Mouse (Mus musculus) heart, embryonic 14.5 days (tissue): ENCODE data around the gene Macrod2. TPM values are rescaled to one million over a fixed set of nuclear protein-coding genes. Genes with fewer than 3 reads are reported as not detected.

ENCODE experiments used
- ATAC-seq: fragments of 200-750 bp; cut with Nextera tagmentation; 2 replicates; pipeline ENCODE4 v1.8.0; 2017; ENCODE audit warnings: low read depth, moderate TSS enrichment; ENCODE audit not compliant: insufficient number of reproducible peaks, insufficient read depth, low FRiP score
- H3K27ac ChIP-seq, 2 experiments: fragments of 200-500 bp in 1 of 2; fragments of 300-500 bp in 1 of 2; sonication (generic) in 1 of 2; replicated peaks in 1 of 2; 2 replicates each; pipeline ENCODE4 v1.5.1; 2012 to 2014; ENCODE audit warnings: low read depth in 2 of 2, low read length in 2 of 2, control low read depth in 1 of 2, mild to moderate bottlenecking in 1 of 2, mixed read lengths in 1 of 2; ENCODE audit not compliant: control insufficient read depth in 1 of 2, insufficient read depth in 1 of 2
- H3K27me3 ChIP-seq: fragments of 300-500 bp; sonication (generic); 2 replicates; pipeline ENCODE4 v1.6.1; 2014; ENCODE audit warnings: mild to moderate bottlenecking, low read length, control low read depth; ENCODE audit not compliant: control insufficient read depth, insufficient read depth
- H3K36me3 ChIP-seq: fragments of 300-500 bp; sonication (generic); 2 replicates; pipeline ENCODE4 v1.6.1; 2014; ENCODE audit warnings: mild to moderate bottlenecking, control low read depth, low read length, mixed read lengths; ENCODE audit not compliant: control insufficient read depth, insufficient read depth
- H3K4me1 ChIP-seq, 2 experiments: fragments of 200-500 bp in 1 of 2; fragments of 300-500 bp in 1 of 2; sonication (generic) in 1 of 2; 2 replicates each; pipeline ENCODE4 v1.6.1; 2012 to 2014; ENCODE audit warnings: low read length in 2 of 2, control low read depth in 1 of 2, mixed read lengths in 1 of 2; ENCODE audit not compliant: control insufficient read depth in 2 of 2, insufficient read depth in 2 of 2
- H3K4me2 ChIP-seq: fragments of 300-500 bp; sonication (generic); 2 replicates; pipeline ENCODE4 v1.6.1; 2014; ENCODE audit warnings: mild to moderate bottlenecking, low read length
- H3K4me3 ChIP-seq, 2 experiments: fragments of 200-500 bp in 1 of 2; fragments of 300-500 bp in 1 of 2; sonication (generic) in 1 of 2; 2 replicates each; pipeline ENCODE4 v1.5.1; 2012 to 2014; ENCODE audit warnings: low read length in 2 of 2, mild to moderate bottlenecking in 2 of 2, control low read depth in 1 of 2, low read depth in 1 of 2, moderate library complexity in 1 of 2; ENCODE audit not compliant: control insufficient read depth in 1 of 2, insufficient read depth in 1 of 2
- H3K9ac ChIP-seq: fragments of 300-500 bp; sonication (generic); 2 replicates; pipeline ENCODE4 v1.6.1; 2014; ENCODE audit warnings: mild to moderate bottlenecking, low read length
- H3K9me3 ChIP-seq: fragments of 300-500 bp; sonication (generic); 2 replicates; pipeline ENCODE4 v1.6.1; 2016; ENCODE audit warnings: low read length, control low read depth; ENCODE audit not compliant: control insufficient read depth
- WGBS: fragments of 180-500 bp; shearing (Covaris S2); extraction: QIAGEN DNeasy Blood & Tissue Kit; methylation state at CpG from one replicate; pipeline ENCODE4 v1.1.7; 2014; 5-methylcytosine and 5-hydroxymethylcytosine counted together
- polyA plus RNA-seq: library from polyadenylated mRNA; unstranded; fragments of >200 nt; fragmentation: Nextera tagmentation; extraction: Ambion mirVana; gene quantifications from 2 replicates; pipeline ENCODE4 v1.2.1, GENCODE M21; 2014

Gene Macrod2
- polyA plus RNA-seq, 1 experiment from 2014 or later: 21.3 TPM

DNA sequence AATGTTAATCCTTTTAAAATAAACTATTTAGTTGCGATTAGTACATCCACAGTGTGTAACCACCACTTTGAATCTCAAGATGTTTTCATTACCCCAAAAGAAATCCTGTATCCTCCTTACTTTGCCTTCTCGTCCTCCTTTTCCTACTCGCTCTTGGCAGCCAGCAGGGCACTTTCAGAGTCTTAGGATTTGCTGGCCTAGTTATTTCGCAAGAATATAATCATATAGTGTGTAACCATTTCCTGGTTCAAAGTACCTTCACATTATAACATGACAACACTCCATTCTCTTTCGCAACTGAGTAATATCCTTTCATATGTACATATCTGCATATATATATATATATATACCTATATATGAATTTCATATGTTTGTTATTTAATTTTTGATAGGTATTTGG is 298.7 kb downstream of the Macrod2 start:
- Histone ChIP-seq H3K4me2 (no peak overlapping the region), H3K27me3 (no peaks in the 10 kb centered on the region), H3K9ac (no peak overlapping the region), H3K4me3 (no peak overlapping the region), H3K4me1 (peaks cover 0 to 2% of the 10 kb centered on the region in 2 experiments; a peak in 1 of 4 replicates), H3K9me3 (no peaks in the 10 kb centered on the region), H3K27ac (no peak overlapping the region), H3K36me3 (no peaks in the 10 kb centered on the region)
- no peak for ATAC-seq
- 91% methylated on average over 5 of the region's 5 CpGs for WGBS

GRCm38 (mm10) chr2:140698585-140698984 is 303.5 kb downstream of the Macrod2 start:
- whole genome bisulfite sequencing: 59% methylated on average over 3 of the region's 3 CpGs
- Histone ChIP-seq H3K27ac (no peak overlapping the region), H3K4me3 (no peak overlapping the region), H3K36me3 (no peaks in the 10 kb centered on the region), H3K9ac (no peak overlapping the region), H3K4me1 (peaks cover 0 to 6% of the 10 kb centered on the region in 2 experiments; a peak in 3 of 4 replicates), H3K9me3 (no peaks in the 10 kb centered on the region), H3K4me2 (no peak overlapping the region), H3K27me3 (no peaks in the 10 kb centered on the region)
- ATAC-seq: no peak

- Histone ChIP-seq H3K9me3 (no peaks in the 10 kb centered on the region), H3K9ac (no peak overlapping the region), H3K4me3 (no peak overlapping the region), H3K4me2 (no peak overlapping the region), H3K4me1 (peaks cover 0 to 4% of the 10 kb centered on the region in 2 experiments; a peak in 3 of 4 replicates), H3K27me3 (no peaks in the 10 kb centered on the region), H3K27ac (no peak overlapping the region), H3K36me3 (no peaks in the 10 kb centered on the region)
- WGBS: 62% methylated on average over 4 of the region's 4 CpGs
- ATAC-seq: no peak
Measured at GRCm38 (mm10) chr2:140703377-140703776, 308.3 kb downstream of the Macrod2 start.

DNA sequence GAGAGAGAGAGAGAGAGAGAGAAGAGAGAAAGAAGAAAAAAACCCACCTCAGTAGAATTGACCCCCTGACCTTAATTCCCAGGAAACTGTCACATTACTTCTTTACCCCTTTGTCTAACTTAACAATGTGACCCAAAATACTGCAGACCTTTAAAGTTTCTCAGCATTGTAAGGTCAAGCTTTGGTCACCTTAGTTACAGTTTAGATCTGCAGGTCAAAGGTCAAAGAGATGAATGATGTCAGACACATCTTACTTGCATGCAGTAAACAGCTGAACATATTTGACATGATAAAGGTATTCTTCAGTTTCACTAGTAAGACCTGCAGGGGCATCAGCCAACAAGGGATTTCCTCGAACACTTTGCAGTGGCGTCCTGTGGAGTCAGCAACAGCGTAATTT is 309.0 kb downstream of the Macrod2 start:
- no peak for ATAC-seq
- no peaks in the 10 kb centered on the region for H3K27me3 ChIP-seq
- H3K9ac ChIP-seq: no peak overlapping the region
- H3K36me3 ChIP-seq: no peaks in the 10 kb centered on the region
- no peaks in the 10 kb centered on the region for H3K9me3 ChIP-seq
- no peak overlapping the region for H3K27ac ChIP-seq
- no peak overlapping the region for H3K4me3 ChIP-seq
- no peak overlapping the region for H3K4me2 ChIP-seq
- 35% methylated on average over 3 of the region's 3 CpGs for WGBS
- peaks cover 0 to 4% of the 10 kb centered on the region in 2 experiments; a peak in 3 of 4 replicates for H3K4me1 ChIP-seq

- Histone ChIP-seq H3K4me1 (peaks cover 0 to 4% of the 10 kb centered on the region in 2 experiments; a peak in 3 of 4 replicates), H3K36me3 (no peaks in the 10 kb centered on the region), H3K27me3 (no peaks in the 10 kb centered on the region), H3K9ac (no peak overlapping the region), H3K9me3 (no peaks in the 10 kb centered on the region), H3K4me3 (no peak overlapping the region), H3K4me2 (no peak overlapping the region), H3K27ac (no peak overlapping the region)
- no peak for ATAC-seq
- 44% methylated on average over 2 of the region's 2 CpGs for WGBS
Measured at GRCm38 (mm10) chr2:140705278-140705677, 310.2 kb downstream of the Macrod2 start.

- H3K4me1 ChIP-seq: peaks cover 0 to 4% of the 10 kb centered on the region in 2 experiments; a peak in 3 of 4 replicates
- no peak for ATAC-seq
- H3K9me3 ChIP-seq: no peaks in the 10 kb centered on the region
- WGBS: 57% methylated on average over 5 of the region's 5 CpGs
- H3K4me3 ChIP-seq: no peak overlapping the region
- no peak overlapping the region for H3K27ac ChIP-seq
- no peak overlapping the region for H3K4me2 ChIP-seq
- no peaks in the 10 kb centered on the region for H3K27me3 ChIP-seq
- no peak overlapping the region for H3K9ac ChIP-seq
- no peaks in the 10 kb centered on the region for H3K36me3 ChIP-seq
Measured at GRCm38 (mm10) chr2:140707550-140707949, 312.4 kb downstream of the Macrod2 start.

- 76% methylated on average over 4 of the region's 4 CpGs for WGBS
- Histone ChIP-seq H3K27me3 (no peaks in the 10 kb centered on the region), H3K9me3 (no peaks in the 10 kb centered on the region), H3K4me1 (peaks cover 0 to 3% of the 10 kb centered on the region in 2 experiments; a peak in 2 of 4 replicates), H3K4me3 (no peak overlapping the region), H3K36me3 (no peaks in the 10 kb centered on the region), H3K27ac (no peak overlapping the region), H3K4me2 (no peak overlapping the region), H3K9ac (no peak overlapping the region)
- no peak for ATAC-seq
Measured at GRCm38 (mm10) chr2:140715822-140716221, 320.7 kb downstream of the Macrod2 start.

- no peak overlapping the region for H3K4me2 ChIP-seq
Measured at GRCm38 (mm10) chr2:140717407-140717806, 322.3 kb downstream of the Macrod2 start.

More at GRCm38 (mm10) chr2:140717407-140717806, 322.3 kb downstream of the Macrod2 start:
- H3K27ac ChIP-seq: no peak overlapping the region
- no peak overlapping the region for H3K4me3 ChIP-seq
- H3K9ac ChIP-seq: no peak overlapping the region
- no peak for ATAC-seq
- no peaks in the 10 kb centered on the region for H3K36me3 ChIP-seq
- H3K9me3 ChIP-seq: no peaks in the 10 kb centered on the region
- peaks cover 0 to 3% of the 10 kb centered on the region in 2 experiments; a peak in 2 of 4 replicates for H3K4me1 ChIP-seq
- no peaks in the 10 kb centered on the region for H3K27me3 ChIP-seq
- 38% methylated on average over 9 of the region's 9 CpGs for WGBS
